Mouse (Mus musculus): ENCODE data around the gene Dhx29.

Gene Dhx29

DNA sequence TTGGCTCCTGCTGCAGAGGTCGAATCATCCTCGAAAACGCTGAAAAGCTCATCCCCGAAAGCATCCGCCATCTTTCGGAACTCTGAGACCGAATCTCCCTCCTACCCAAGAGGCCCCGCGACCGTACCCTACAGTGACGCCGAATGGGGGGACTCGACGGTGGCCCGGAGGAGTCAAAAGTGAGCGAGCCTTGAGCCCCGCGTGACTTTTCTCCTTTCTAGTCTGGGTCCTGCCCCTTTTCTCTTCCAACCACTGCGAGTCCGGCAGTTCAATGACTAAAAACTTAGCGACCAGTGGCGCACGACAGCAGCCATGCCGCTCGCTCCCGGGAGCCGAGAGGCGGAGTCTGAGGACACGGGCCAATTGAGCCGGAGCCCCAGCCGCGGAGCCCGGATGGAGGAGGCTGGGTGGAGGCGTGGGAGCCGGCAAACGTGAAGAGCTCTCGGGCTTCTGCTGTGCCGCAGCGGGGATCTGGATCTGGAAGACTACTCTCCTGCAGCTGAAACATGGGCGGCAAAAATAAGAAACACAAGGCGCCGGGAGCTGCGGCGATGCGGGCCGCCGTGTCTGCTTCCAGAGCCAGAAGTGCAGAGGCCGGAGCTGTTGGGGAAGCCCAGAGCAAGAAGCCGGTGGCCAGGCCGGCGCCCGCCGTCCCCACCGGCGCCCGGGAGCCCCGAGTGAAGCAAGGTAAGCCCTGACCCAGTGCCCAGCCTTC lies at the start of gene Dhx29, which contains the start of gene Mtrex:
TSS of gene Dhx29 (plus strand) at position 168 of the 715 bp plus-strand sequence.
TSS of gene Mtrex (minus strand) at position 112 of the 715 bp plus-strand sequence.
- DNase-seq (ENCODE audit: low spot score in 2 of 2) = peak; percentile 99 to 100

DNA sequence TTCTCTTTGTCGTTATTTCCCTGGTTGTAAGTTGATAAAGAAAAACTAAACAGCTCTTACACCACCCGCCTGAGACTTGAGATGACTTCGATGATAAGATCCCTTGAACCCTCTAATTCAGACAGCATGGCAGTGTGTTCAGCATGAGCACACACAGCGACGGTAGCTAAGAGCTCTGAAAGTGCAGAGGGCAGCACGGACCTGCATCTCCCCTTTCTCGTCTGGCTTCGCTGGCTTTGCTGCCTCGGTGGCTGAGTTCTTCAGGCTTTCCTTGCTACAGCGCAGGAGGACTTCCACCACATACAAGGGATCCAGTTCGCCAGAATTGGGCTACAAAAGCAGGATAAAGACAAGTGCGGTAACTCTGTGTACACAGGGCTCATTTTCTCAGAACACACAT lies 40.0 kb upstream of the Dhx29 start:
- DNase-seq (ENCODE audit: low spot score in 2 of 2) = no peak

DNA sequence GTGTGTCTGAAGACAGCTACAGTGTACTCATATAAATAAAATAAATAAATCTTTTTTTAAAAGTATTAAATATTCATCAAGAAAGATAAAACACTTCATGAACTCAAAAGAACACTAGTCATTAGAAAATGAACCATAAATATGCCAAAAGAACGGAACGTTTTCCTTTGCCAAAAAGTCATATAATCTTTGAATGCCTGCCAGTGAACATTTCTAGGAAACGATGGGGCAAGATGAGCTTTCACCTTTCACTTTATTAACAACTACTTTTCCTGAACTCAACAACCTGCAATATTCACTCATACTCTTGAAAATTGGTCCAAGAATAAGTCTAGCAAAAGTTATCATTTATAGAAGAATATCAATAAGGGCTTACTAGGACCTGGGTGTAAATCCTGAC lies 25.1 kb upstream of the Dhx29 start:
- no peak for DNase-seq (ENCODE audit: low spot score in 2 of 2)

- peak; percentile 3 to 20 for DNase-seq (ENCODE audit: low spot score in 2 of 2)
These were observed 17.6 kb upstream of the Dhx29 start for GRCm38 (mm10) chr13:112909663-112910062.

GRCm38 (mm10) chr13:112910434-112910833 lies 16.8 kb upstream of the Dhx29 start:
- DNase-seq (ENCODE audit: low spot score in 2 of 2) = no peak

- DNase-seq (ENCODE audit: low spot score in 2 of 2) = no peak
These were observed 8.0 kb upstream of the Dhx29 start for GRCm38 (mm10) chr13:112919141-112919865.

GRCm38 (mm10) chr13:112920906-112921305 lies 6.3 kb upstream of the Dhx29 start:
- DNase-seq (ENCODE audit: low spot score in 2 of 2) = no peak

DNA sequence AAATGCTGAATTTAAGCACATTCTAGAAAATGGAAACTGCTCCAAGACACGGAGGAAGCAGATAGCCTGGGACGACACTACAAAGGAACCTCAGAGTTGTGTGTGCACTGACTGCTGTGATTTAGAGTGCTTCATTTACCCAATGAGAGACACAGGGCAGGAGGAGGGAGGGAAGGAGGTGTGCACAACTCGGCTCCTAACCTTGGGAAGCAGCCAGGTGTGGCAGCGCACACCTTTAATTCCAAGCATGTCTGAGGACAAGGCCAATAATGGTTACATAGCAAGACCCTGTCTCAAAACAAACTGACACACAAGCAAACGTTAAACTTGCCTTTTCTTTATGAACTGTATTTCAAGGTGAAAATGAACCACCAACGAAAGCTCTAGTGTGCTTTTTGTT lies 2.0 kb upstream of the Dhx29 start:
- no peak for DNase-seq (ENCODE audit: low spot score in 2 of 2)

- DNase-seq (ENCODE audit: low spot score in 2 of 2) = no peak
These were observed 1.3 kb upstream of the Dhx29 start for GRCm38 (mm10) chr13:112925976-112926375.

DNA sequence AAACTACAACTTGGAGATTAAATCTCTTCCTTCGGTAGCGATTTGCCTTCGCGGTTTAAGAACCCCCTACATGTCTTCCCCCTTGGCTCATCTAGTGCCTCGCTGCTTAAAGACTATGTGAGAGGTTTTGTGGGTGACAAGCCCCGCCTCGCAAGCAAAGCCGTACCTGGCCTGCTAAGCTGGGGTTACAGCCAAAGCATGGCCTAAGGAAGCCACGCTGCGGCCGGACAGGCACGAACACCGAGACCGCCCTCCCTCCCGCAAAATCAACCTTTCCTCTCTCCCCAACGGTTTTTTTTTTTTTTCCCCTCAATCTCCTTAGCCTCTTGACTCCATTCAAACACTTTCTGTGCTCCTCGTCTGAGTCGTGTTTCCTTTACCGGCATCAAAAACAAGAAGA lies 458 bp upstream of the Dhx29 start:
- peak; percentile 4 to 13 for DNase-seq (ENCODE audit: low spot score in 2 of 2)

DNA sequence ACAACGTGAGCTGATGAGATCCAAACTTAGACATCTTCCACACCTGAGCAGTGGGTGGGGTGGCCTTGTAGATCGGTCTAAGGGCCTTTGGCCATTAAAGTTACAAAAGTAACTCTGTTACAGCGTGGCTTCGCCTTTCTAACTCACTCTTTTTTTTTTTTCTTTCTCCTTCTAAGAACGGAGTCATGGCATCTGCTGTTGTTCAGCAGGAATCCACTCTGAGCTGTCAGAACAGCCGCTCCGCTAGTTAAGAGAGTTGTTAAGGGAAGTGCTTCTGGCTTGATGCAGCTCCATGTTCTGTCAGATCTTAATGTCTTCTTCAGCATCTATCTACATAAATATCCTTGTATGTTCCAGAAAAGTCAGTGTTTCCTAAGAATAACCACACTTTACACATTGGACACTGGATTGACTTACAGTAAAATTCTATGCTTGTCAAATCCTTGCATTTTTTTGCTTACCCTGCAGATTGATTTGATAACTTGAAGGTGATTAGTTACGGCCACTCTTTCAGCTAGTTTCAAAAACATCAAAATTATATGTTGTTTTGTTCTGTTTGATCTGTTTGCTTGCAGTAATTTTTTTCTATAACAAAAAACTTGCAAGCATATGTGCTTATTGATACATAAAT lies 899 bp downstream of the Dhx29 start:
- no peak for DNase-seq (ENCODE audit: low spot score in 2 of 2)

GRCm38 (mm10) chr13:112938130-112938529 lies 10.9 kb downstream of the Dhx29 start:
- no peak for DNase-seq (ENCODE audit: low spot score in 2 of 2)

DNA sequence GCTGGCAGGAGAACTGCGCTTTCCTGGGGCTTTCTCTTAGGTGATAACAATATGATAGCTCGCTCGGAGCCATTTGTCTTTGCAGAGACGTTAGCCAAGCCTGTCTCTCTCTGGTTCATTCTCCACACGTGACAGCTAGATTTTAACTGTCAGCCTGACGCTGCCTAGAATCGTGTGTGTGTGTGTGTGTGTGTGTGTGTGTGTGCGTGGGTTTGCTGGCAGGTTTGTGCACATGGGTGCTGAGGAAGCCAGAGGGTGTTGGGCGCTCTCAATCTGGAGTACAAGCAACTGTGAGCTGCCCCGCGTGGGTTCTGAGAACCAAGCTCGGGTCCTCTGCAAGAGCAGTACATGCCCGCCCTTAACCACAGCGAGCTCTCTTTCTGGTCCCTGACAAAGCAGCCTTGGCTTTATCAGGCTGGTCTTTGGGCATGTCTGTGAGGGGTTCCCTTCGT lies 14.7 kb downstream of the Dhx29 start:
- no peak for DNase-seq (ENCODE audit: low spot score in 2 of 2)

DNA sequence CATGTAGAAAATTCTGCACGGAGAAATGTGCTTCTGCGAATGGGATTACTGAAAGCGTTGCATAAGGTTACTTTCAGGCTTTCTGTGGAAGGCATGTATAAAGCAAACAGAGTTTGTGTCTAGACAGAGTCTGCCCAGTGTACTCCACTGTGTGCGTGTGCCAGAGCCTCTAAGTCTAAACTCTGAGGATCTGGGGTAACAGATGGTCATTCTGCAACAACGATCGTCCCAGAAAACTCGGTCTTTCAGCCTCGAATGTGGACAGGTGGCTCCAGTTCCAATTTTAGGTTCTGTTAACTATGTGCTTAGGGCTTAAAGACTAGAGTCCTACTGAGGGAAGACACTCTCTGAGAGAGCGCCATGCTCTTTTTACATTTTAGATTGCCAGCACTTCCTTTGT lies 18.1 kb downstream of the Dhx29 start:
- DNase-seq (ENCODE audit: low spot score in 2 of 2) = no peak

DNA sequence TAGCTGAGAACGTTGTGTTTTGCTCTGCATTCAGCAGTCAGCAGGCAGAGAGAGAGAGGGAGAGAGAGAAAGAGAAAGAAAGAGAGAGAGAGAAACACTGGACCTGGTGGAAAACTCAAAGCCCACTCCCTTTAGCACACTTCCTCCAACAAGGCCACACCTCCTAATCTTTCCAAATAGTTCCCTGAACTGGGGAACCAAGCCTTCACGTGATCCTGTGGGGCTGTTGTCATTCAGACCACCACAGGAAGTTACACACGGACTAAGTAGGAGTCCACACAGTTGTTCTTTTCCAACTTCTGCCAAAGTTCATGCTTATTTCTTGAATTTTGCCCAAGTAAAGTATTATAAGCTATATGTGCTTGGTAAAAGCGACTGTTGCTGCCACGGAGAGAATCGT lies 18.6 kb downstream of the Dhx29 start:
- no peak for DNase-seq (ENCODE audit: low spot score in 2 of 2)

DNA sequence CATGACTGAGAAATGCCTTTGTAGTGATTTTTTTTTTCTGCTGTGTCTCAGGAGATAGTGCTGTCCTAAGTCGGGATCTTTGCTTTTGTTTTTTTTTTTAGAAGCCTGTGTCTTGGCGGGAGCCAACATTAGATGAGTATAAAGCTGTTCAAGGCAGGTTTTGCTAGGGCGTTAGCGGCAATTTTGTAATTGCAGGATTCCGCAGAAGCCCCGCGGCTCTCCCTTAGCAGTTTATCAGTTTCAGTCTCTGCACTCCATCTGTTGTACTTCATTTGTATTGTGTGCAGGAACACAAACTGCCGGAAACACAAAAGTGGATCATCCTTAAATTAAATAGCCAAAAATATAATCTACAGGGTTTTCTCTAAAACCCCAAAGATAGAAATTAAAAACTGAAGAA lies 26.8 kb downstream of the Dhx29 start:
- DNase-seq (ENCODE audit: low spot score in 2 of 2) = no peak

- DNase-seq (ENCODE audit: low spot score in 2 of 2) = no peak
These were observed 35.8 kb downstream of the Dhx29 start for GRCm38 (mm10) chr13:112963081-112963480.

DNA sequence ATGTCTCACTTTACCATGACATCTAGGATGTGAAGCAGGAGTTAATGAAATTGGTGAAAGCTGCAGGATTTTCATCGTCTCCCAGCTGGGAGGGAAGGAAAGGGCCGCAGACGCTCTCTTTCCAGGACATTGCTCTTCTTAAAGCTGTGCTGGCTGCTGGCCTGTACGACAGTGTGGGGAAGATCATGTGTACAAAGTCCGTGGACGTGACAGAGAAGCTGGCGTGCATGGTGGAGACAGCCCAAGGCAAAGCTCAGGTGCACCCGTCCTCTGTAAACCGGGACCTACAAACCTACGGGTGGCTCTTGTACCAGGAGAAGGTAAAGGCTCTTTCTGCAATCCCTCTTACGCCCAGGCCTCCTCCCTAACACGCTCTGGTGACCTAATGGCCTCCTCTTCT lies 37.2 kb downstream of the Dhx29 start:
- no peak for DNase-seq (ENCODE audit: low spot score in 2 of 2)

- no peak for DNase-seq (ENCODE audit: low spot score in 2 of 2)
These were observed 40.0 kb downstream of the Dhx29 start for GRCm38 (mm10) chr13:112967267-112967666.

- no peak for DNase-seq (ENCODE audit: low spot score in 2 of 2)
These were observed 49.5 kb downstream of the Dhx29 start for GRCm38 (mm10) chr13:112976720-112977119.

DNA sequence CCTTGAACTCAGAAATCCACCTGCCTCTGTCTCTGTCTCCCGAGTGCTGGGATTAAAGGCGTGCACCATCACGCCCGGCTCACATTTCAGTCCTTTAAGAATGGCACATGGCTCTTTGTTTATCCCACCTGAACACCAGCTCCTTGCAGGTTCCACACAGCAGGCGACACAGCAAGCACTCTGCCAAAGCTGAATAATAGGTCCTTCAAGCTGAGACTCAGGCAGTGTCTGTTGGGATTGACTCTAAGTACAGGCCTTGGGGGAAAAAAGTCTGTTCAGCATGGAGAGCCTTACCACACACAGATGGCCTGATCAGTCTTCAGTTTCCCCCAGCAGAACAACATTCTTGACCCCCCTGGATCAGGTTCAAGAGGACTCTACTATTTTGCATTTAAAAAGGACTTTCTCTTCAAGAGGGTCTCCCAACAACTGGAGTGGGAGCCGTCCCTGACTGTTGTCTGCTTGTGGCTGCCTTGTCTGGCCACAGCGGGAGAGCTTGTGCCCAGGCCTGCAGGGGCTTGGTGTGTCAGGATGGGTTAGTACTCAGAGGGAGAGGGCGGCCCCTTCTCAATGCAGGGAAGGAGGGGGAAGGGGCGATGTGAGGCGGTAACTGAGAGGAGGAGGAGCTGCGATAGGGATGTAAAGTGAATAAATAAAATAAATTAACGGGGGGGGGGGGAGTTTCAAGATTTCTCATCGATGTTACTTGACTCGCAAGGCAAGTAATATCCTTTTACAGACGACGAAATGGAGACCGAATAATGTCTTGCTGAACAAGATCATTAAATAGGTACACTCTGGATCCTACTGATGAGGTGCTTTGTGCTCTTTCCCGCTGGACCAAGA lies 58.6 kb downstream of the Dhx29 start:
- DNase-seq (ENCODE audit: low spot score in 2 of 2) = no peak

DNA sequence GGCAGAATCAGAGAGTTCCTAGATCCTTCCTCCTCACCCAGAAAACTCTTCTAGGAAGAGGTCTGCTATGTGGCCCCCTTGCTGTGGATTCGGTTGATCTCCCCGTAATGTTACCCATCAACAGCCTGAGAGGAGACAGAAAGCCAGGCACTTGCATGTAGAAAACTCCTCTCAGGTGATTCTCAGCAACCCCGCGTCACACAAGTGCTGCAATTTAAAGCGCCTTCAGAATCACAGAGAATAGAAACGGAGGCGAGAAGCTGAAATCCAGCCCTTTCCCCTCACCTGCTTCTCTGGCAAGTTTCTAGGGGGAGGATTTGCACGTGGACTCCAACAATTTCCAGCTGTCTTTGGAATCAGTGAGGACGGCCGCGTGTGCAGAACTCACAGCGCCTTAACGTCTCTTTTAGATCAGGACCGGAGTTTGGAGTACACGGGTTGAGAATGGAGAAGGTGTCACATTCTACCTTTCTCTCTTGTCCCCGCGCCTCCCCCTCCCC lies 59.2 kb downstream of the Dhx29 start:
- DNase-seq (ENCODE audit: low spot score in 2 of 2) = no peak

Measured in urinary bladder, postnatal 36 days (tissue).